Mouse (Mus musculus): ENCODE measurements around the gene Fubp3. TPM values are rescaled to one million over a fixed set of nuclear protein-coding genes. Genes with fewer than 3 reads are reported as not detected.

Gene Fubp3
- polyA plus RNA-seq, 2 experiments: 59.4 to 86.3 TPM

- TF ChIP-seq POLR2A (IDR thresholded peaks at IDR 0.05; ENCODE audit: borderline replicate concordance, extremely low read depth, insufficient read depth, insufficient read length): no peak
- 82% methylated on average over 14 of the region's 14 CpGs for WGBS
- Histone ChIP-seq H3K4me2 (replicated peaks; ENCODE audit: low read depth, low read length, severe bottlenecking) (no peak overlapping the region), H3K27ac (replicated peaks; ENCODE audit: low read depth, low read length) (no peak overlapping the region), H3K4me3 (replicated peaks; ENCODE audit: low read length) (no peak overlapping the region), H3K9me3 (ENCODE audit: control insufficient read depth, low read length) (no peaks in the 10 kb centered on the region), H3K9ac (ENCODE audit: low read depth, low read length, severe bottlenecking) (no peak overlapping the region), H3K36me3 (ENCODE audit: control insufficient read depth, insufficient read depth, low read length) (peaks cover 38% of the 10 kb centered on the region), H3K4me1 (ENCODE audit: control insufficient read depth, insufficient read depth, low read length) (no peaks in the 10 kb centered on the region), H3K27me3 (ENCODE audit: control insufficient read depth, insufficient read depth, low read length) (no peaks in the 10 kb centered on the region)
- ATAC-seq (ENCODE audit: low FRiP score, low read depth): no peak
- DNase-seq (ENCODE audit: low spot score): no peak
Measured at GRCm38 (mm10) chr2:31618484-31619161, 46.2 kb downstream of the Fubp3 start.

DNA sequence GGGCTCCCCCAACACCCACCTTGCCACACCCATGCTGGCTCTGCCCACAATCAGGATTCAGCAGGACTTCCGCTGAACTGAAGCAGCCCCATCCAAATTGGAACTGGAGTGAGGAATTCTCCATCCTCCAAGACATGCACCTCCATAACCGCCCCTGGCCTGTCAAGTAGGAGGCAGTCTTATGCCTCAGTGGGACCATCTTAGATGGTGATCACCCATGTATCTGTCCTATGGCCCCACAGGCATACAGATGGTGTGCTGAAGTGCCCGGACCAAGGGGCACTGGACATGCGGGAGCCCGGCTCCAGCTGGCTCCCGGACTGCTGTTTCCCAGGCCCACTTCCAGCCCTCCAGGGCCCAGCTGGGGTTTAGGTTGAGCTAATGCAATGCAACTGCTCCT is 46.8 kb downstream of the Fubp3 start:
- DNase-seq (ENCODE audit: low spot score) (no peak), ATAC-seq (ENCODE audit: low FRiP score, low read depth) (no peak)
- no peak overlapping the region for H3K27ac ChIP-seq (replicated peaks; ENCODE audit: low read depth, low read length)
- H3K36me3 ChIP-seq (ENCODE audit: control insufficient read depth, insufficient read depth, low read length): peaks cover 32% of the 10 kb centered on the region
- TF ChIP-seq POLR2A (IDR thresholded peaks at IDR 0.05; ENCODE audit: borderline replicate concordance, extremely low read depth, insufficient read depth, insufficient read length): no peak
- no peaks in the 10 kb centered on the region for H3K4me1 ChIP-seq (ENCODE audit: control insufficient read depth, insufficient read depth, low read length)
- H3K9me3 ChIP-seq (ENCODE audit: control insufficient read depth, low read length): no peaks in the 10 kb centered on the region
- no peak overlapping the region for H3K4me2 ChIP-seq (replicated peaks; ENCODE audit: low read depth, low read length, severe bottlenecking)
- no peak overlapping the region for H3K9ac ChIP-seq (ENCODE audit: low read depth, low read length, severe bottlenecking)
- no peak overlapping the region for H3K4me3 ChIP-seq (replicated peaks; ENCODE audit: low read length)
- 85% methylated on average over 5 of the region's 6 CpGs for WGBS
- no peaks in the 10 kb centered on the region for H3K27me3 ChIP-seq (ENCODE audit: control insufficient read depth, insufficient read depth, low read length)

DNA sequence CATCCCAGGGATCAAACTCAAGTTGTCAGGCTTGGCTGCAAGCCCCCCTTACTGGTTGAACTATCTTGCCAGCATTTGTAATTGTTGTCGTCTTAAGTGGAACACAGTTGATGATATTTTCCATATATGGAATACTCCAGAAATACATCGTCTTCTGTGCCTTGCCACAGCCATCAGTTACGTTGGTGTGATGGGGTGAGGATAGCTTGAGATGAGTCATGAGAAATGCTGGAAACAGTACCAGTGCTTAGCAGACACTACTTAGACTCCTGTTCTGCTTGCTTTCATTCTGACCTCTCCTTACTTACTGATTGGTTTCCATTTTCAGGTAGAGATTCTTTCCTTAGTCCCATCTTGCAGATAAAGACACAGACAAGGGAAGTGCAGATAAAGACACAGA is 61.1 kb downstream of the Fubp3 start:
- ATAC-seq (ENCODE audit: low FRiP score, low read depth) (no peak), DNase-seq (ENCODE audit: low spot score) (no peak)
- H3K9ac ChIP-seq (ENCODE audit: low read depth, low read length, severe bottlenecking): no peak overlapping the region
- H3K4me2 ChIP-seq (replicated peaks; ENCODE audit: low read depth, low read length, severe bottlenecking): no peak overlapping the region
- TF ChIP-seq POLR2A (IDR thresholded peaks at IDR 0.05; ENCODE audit: borderline replicate concordance, extremely low read depth, insufficient read depth, insufficient read length): no peak
- no peaks in the 10 kb centered on the region for H3K36me3 ChIP-seq (ENCODE audit: control insufficient read depth, insufficient read depth, low read length)
- peaks cover 15% of the 10 kb centered on the region for H3K4me1 ChIP-seq (ENCODE audit: control insufficient read depth, insufficient read depth, low read length)
- H3K4me3 ChIP-seq (replicated peaks; ENCODE audit: low read length): no peak overlapping the region
- peaks cover 59% of the 10 kb centered on the region for H3K27me3 ChIP-seq (ENCODE audit: control insufficient read depth, insufficient read depth, low read length)
- WGBS: 58% methylated on average over 3 of the region's 3 CpGs
- no peak overlapping the region for H3K27ac ChIP-seq (replicated peaks; ENCODE audit: low read depth, low read length)
- H3K9me3 ChIP-seq (ENCODE audit: control insufficient read depth, low read length): no peaks in the 10 kb centered on the region

DNA sequence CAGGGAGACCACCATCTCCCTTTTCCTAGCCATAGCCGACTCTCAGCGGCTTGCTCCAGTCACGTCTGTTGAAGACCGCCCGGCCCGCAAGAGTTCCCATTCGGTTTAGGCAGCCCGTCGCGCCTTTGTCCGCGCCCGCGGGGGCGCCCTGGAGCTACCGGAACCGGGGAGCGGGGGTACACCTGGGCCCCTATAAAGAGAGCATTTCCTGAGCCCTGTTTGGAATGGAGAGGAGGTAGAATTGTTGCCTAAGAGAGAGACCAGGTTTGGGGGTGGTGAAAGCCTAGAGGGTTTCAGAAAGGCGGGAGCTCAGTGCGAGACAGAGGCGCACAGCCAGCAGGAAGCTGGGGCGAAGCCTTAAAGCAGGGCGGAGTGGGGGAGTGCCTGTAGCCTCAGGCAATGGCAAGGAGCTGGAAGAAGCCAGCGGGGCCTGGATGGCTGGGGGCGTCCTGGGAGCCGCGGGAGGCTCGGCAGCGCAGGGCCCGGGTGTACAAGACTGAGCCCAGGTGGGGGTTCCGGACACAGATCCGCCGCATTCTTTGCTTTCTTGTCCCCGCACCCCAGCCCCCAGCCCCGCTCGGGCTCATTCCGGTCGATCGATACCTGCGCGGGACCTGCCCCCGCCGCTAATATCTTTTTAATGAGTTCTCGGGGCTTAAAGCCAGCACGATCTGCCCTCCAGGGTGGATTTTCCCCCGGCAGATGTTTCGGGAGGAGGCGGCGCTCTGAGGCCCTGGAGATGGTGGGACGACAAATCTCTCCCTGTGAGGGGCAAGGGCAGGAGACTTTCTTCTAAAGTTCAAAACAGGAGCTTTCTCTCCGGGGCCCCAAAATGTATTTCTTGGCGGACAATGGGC is 63.1 kb downstream of the Fubp3 start:
- TF ChIP-seq POLR2A (IDR thresholded peaks at IDR 0.05; ENCODE audit: borderline replicate concordance, extremely low read depth, insufficient read depth, insufficient read length): no peak
- Histone ChIP-seq H3K9ac (ENCODE audit: low read depth, low read length, severe bottlenecking) (peak overlapping the region; percentile 28; the same call in 1 of the 2 replicates), H3K4me3 (replicated peaks; ENCODE audit: low read length) (peak overlapping the region; percentile 27), H3K27ac (replicated peaks; ENCODE audit: low read depth, low read length) (no peak overlapping the region), H3K36me3 (ENCODE audit: control insufficient read depth, insufficient read depth, low read length) (no peaks in the 10 kb centered on the region), H3K27me3 (ENCODE audit: control insufficient read depth, insufficient read depth, low read length) (peaks cover 79% of the 10 kb centered on the region), H3K4me2 (replicated peaks; ENCODE audit: low read depth, low read length, severe bottlenecking) (peak overlapping the region; percentile 36), H3K4me1 (ENCODE audit: control insufficient read depth, insufficient read depth, low read length) (peaks cover 15% of the 10 kb centered on the region), H3K9me3 (ENCODE audit: control insufficient read depth, low read length) (no peaks in the 10 kb centered on the region)
- DNase-seq (ENCODE audit: low spot score): no peak
- ATAC-seq (ENCODE audit: low FRiP score, low read depth): no peak
- under 1% methylated on average over 41 of the region's 52 CpGs for WGBS

- peak overlapping the region; percentile 36 for H3K4me2 ChIP-seq (replicated peaks; ENCODE audit: low read depth, low read length, severe bottlenecking)
- WGBS: under 1% methylated on average over 47 of the region's 48 CpGs
- H3K9me3 ChIP-seq (ENCODE audit: control insufficient read depth, low read length): no peaks in the 10 kb centered on the region
- no peak overlapping the region for H3K27ac ChIP-seq (replicated peaks; ENCODE audit: low read depth, low read length)
- peaks cover 15% of the 10 kb centered on the region for H3K4me1 ChIP-seq (ENCODE audit: control insufficient read depth, insufficient read depth, low read length)
- no peaks in the 10 kb centered on the region for H3K36me3 ChIP-seq (ENCODE audit: control insufficient read depth, insufficient read depth, low read length)
- ATAC-seq (ENCODE audit: low FRiP score, low read depth) (no peak), DNase-seq (ENCODE audit: low spot score) (no peak)
- H3K9ac ChIP-seq (ENCODE audit: low read depth, low read length, severe bottlenecking): no peak overlapping the region
- peaks cover 85% of the 10 kb centered on the region for H3K27me3 ChIP-seq (ENCODE audit: control insufficient read depth, insufficient read depth, low read length)
- H3K4me3 ChIP-seq (replicated peaks; ENCODE audit: low read length): peak overlapping the region; percentile 27
- no peak for TF ChIP-seq POLR2A (IDR thresholded peaks at IDR 0.05; ENCODE audit: borderline replicate concordance, extremely low read depth, insufficient read depth, insufficient read length)
Measured at GRCm38 (mm10) chr2:31636138-31636741, 63.8 kb downstream of the Fubp3 start.
